Mouse (Mus musculus): ENCODE results near the gene Ptprb. TPM values are rescaled to one million over a fixed set of nuclear protein-coding genes. Genes with fewer than 3 reads are reported as not detected.

Gene Ptprb
- total and polyA plus RNA-seq, 2 experiments from 2014 or later, result 2.3 to 9.8 TPM

- H3K27ac ChIP-seq (ENCODE audit: low read depth, low read length), result no peak overlapping the region
- no peak overlapping the region for H3K9ac ChIP-seq
- DNase-seq, result no peak
- no peaks in the 10 kb centered on the region for H3K36me3 ChIP-seq (ENCODE audit: insufficient read depth)
- no peak overlapping the region for H3K4me2 ChIP-seq (ENCODE audit: low read depth)
- H3K4me3 ChIP-seq (ENCODE audit: low read depth, low read length), result no peak overlapping the region
- no peaks in the 10 kb centered on the region for H3K27me3 ChIP-seq (ENCODE audit: insufficient read depth, low read length)
- H3K9me3 ChIP-seq (ENCODE audit: low read length), result no peaks in the 10 kb centered on the region
- TF ChIP-seq CTCF (IDR thresholded peaks at IDR 0.05; ENCODE audit: low read depth), result no peak
- ATAC-seq, result no peak
- 66% methylated on average over 6 of the region's 6 CpGs for WGBS
- H3K4me1 ChIP-seq (ENCODE audit: insufficient read depth), result no peaks in the 10 kb centered on the region
These were observed 113.5 kb downstream of the Ptprb start for GRCm38 (mm10) chr10:116388840-116389239.

GRCm38 (mm10) chr10:116393790-116394475 is 118.6 kb downstream of the Ptprb start:
- no peak for DNase-seq
- 58% methylated on average over 9 of the region's 9 CpGs for WGBS

GRCm38 (mm10) chr10:116394585-116394984 is 119.3 kb downstream of the Ptprb start:
- Histone ChIP-seq H3K36me3 (ENCODE audit: insufficient read depth) (no peaks in the 10 kb centered on the region), H3K27ac (ENCODE audit: low read depth, low read length) (no peak overlapping the region), H3K9ac (no peak overlapping the region), H3K4me2 (ENCODE audit: low read depth) (no peak overlapping the region), H3K9me3 (ENCODE audit: low read length) (no peaks in the 10 kb centered on the region), H3K4me3 (ENCODE audit: low read depth, low read length) (no peak overlapping the region), H3K27me3 (ENCODE audit: insufficient read depth, low read length) (no peaks in the 10 kb centered on the region), H3K4me1 (ENCODE audit: insufficient read depth) (no peaks in the 10 kb centered on the region)
- ATAC-seq, result no peak
- no peak for DNase-seq
- WGBS, result 20% methylated on average over 4 of the region's 4 CpGs
- no peak for TF ChIP-seq CTCF (IDR thresholded peaks at IDR 0.05; ENCODE audit: low read depth)

More at GRCm38 (mm10) chr10:116393790-116394475, 118.6 kb downstream of the Ptprb start:
- Histone ChIP-seq H3K9me3 (ENCODE audit: low read length) (no peaks in the 10 kb centered on the region), H3K4me2 (ENCODE audit: low read depth) (no peak overlapping the region), H3K4me3 (ENCODE audit: low read depth, low read length) (no peak overlapping the region), H3K36me3 (ENCODE audit: insufficient read depth) (no peaks in the 10 kb centered on the region), H3K4me1 (ENCODE audit: insufficient read depth) (no peaks in the 10 kb centered on the region), H3K27me3 (ENCODE audit: insufficient read depth, low read length) (no peaks in the 10 kb centered on the region), H3K9ac (no peak overlapping the region), H3K27ac (ENCODE audit: low read depth, low read length) (no peak overlapping the region)
- ATAC-seq, result no peak
- no peak for TF ChIP-seq CTCF (IDR thresholded peaks at IDR 0.05; ENCODE audit: low read depth)

GRCm38 (mm10) chr10:116396279-116396678 is 121.0 kb downstream of the Ptprb start:
- ATAC-seq, result no peak
- TF ChIP-seq CTCF (IDR thresholded peaks at IDR 0.05; ENCODE audit: low read depth), result no peak
- no peak overlapping the region for H3K9ac ChIP-seq

GRCm38 (mm10) chr10:116396966-116397365 is 121.6 kb downstream of the Ptprb start:
- H3K9ac ChIP-seq, result no peak overlapping the region
- no peak for ATAC-seq
- H3K4me1 ChIP-seq (ENCODE audit: insufficient read depth), result no peaks in the 10 kb centered on the region
- TF ChIP-seq CTCF (IDR thresholded peaks at IDR 0.05; ENCODE audit: low read depth), result no peak
- no peak overlapping the region for H3K4me3 ChIP-seq (ENCODE audit: low read depth, low read length)
- H3K27ac ChIP-seq (ENCODE audit: low read depth, low read length), result no peak overlapping the region
- H3K9me3 ChIP-seq (ENCODE audit: low read length), result no peaks in the 10 kb centered on the region
- H3K36me3 ChIP-seq (ENCODE audit: insufficient read depth), result no peaks in the 10 kb centered on the region
- 88% methylated on average over 13 of the region's 13 CpGs for WGBS
- no peaks in the 10 kb centered on the region for H3K27me3 ChIP-seq (ENCODE audit: insufficient read depth, low read length)
- H3K4me2 ChIP-seq (ENCODE audit: low read depth), result no peak overlapping the region
- DNase-seq, result no peak

More at GRCm38 (mm10) chr10:116396279-116396678, 121.0 kb downstream of the Ptprb start:
- H3K4me3 ChIP-seq (ENCODE audit: low read depth, low read length), result no peak overlapping the region
- no peaks in the 10 kb centered on the region for H3K36me3 ChIP-seq (ENCODE audit: insufficient read depth)
- no peak overlapping the region for H3K4me2 ChIP-seq (ENCODE audit: low read depth)
- WGBS, result 88% methylated on average over 5 of the region's 5 CpGs
- no peaks in the 10 kb centered on the region for H3K9me3 ChIP-seq (ENCODE audit: low read length)
- H3K27me3 ChIP-seq (ENCODE audit: insufficient read depth, low read length), result no peaks in the 10 kb centered on the region
- H3K27ac ChIP-seq (ENCODE audit: low read depth, low read length), result no peak overlapping the region
- DNase-seq, result no peak
- no peaks in the 10 kb centered on the region for H3K4me1 ChIP-seq (ENCODE audit: insufficient read depth)

GRCm38 (mm10) chr10:116397573-116397972 is 122.2 kb downstream of the Ptprb start:
- no peak overlapping the region for H3K4me2 ChIP-seq (ENCODE audit: low read depth)
- DNase-seq, result no peak
- TF ChIP-seq CTCF (IDR thresholded peaks at IDR 0.05; ENCODE audit: low read depth), result no peak
- no peak overlapping the region for H3K4me3 ChIP-seq (ENCODE audit: low read depth, low read length)
- H3K9me3 ChIP-seq (ENCODE audit: low read length), result no peaks in the 10 kb centered on the region
- H3K36me3 ChIP-seq (ENCODE audit: insufficient read depth), result no peaks in the 10 kb centered on the region
- H3K27me3 ChIP-seq (ENCODE audit: insufficient read depth, low read length), result no peaks in the 10 kb centered on the region
- no peaks in the 10 kb centered on the region for H3K4me1 ChIP-seq (ENCODE audit: insufficient read depth)
- ATAC-seq, result no peak
- WGBS, result 36% methylated on average over 14 of the region's 14 CpGs
- no peak overlapping the region for H3K9ac ChIP-seq
- no peak overlapping the region for H3K27ac ChIP-seq (ENCODE audit: low read depth, low read length)

GRCm38 (mm10) chr10:116397973-116398372 is 122.7 kb downstream of the Ptprb start:
- H3K27ac ChIP-seq (ENCODE audit: low read depth, low read length), result no peak overlapping the region
- no peak overlapping the region for H3K9ac ChIP-seq
- no peak overlapping the region for H3K4me2 ChIP-seq (ENCODE audit: low read depth)
- no peaks in the 10 kb centered on the region for H3K9me3 ChIP-seq (ENCODE audit: low read length)
- 60% methylated on average over 12 of the region's 12 CpGs for WGBS
- H3K4me1 ChIP-seq (ENCODE audit: insufficient read depth), result no peaks in the 10 kb centered on the region
- DNase-seq (no peak), ATAC-seq (no peak)
- H3K36me3 ChIP-seq (ENCODE audit: insufficient read depth), result no peaks in the 10 kb centered on the region
- H3K27me3 ChIP-seq (ENCODE audit: insufficient read depth, low read length), result no peaks in the 10 kb centered on the region
- TF ChIP-seq CTCF (IDR thresholded peaks at IDR 0.05; ENCODE audit: low read depth), result no peak
- H3K4me3 ChIP-seq (ENCODE audit: low read depth, low read length), result no peak overlapping the region

Measured in forebrain, postnatal 0 days (tissue).